Mouse (Mus musculus): ENCODE data around the gene Meis2. TPM values are rescaled to one million over a fixed set of nuclear protein-coding genes. Genes with fewer than 3 reads are reported as not detected.

Gene Meis2
- total and polyA plus RNA-seq, 3 experiments = 3.1 to 9.8 TPM; not detected in 1

- Histone ChIP-seq H3K27ac (ENCODE audit: control insufficient read depth, low read depth, low read length) (no peak overlapping the region), H3K4me1 (ENCODE audit: control insufficient read depth in 1 of 2, insufficient read depth in 2 of 2, low read length in 2 of 2) (no peaks in the 10 kb centered on the region), H3K4me3 (ENCODE audit: control insufficient read depth in 1 of 2, insufficient read depth in 1 of 2, low read depth in 2 of 2, low read length in 2 of 2) (no peak overlapping the region), H3K9me3 (replicated peaks; ENCODE audit: insufficient read depth, low read length) (no peaks in the 10 kb centered on the region), H3K36me3 (ENCODE audit: control insufficient read depth in 1 of 2, insufficient read depth in 2 of 2, low read length in 2 of 2) (no peaks in the 10 kb centered on the region), H3K27me3 (ENCODE audit: control insufficient read depth in 1 of 2, insufficient read depth in 2 of 2, low read length in 2 of 2) (no peaks in the 10 kb centered on the region), H3K79me2 (ENCODE audit: control insufficient read depth, insufficient read depth, low read length, poor library complexity) (peaks cover 4% of the 10 kb centered on the region; the same call in 1 of the 2 replicates), H3K9ac (ENCODE audit: control insufficient read depth, low read depth, low read length, poor library complexity, severe bottlenecking) (no peak overlapping the region)
- TF ChIP-seq POLR2A (IDR thresholded peaks at IDR 0.05; ENCODE audit: control insufficient read depth in 1 of 2, insufficient read depth in 1 of 2, low read depth in 1 of 2, low read length in 2 of 2, poor library complexity in 1 of 2) (no peak), USF1 (IDR thresholded peaks at IDR 0.05; ENCODE audit: low read depth, low read length) (no peak), RCOR1 (IDR thresholded peaks at IDR 0.05; ENCODE audit: low read depth, low read length) (no peak), CHD1 (IDR thresholded peaks at IDR 0.05; ENCODE audit: low read depth, low read length) (no peak), NRF1 (IDR thresholded peaks at IDR 0.05; ENCODE audit: insufficient read depth, low read depth, low read length, poor library complexity, severe bottlenecking) (no peak), EP300 (IDR thresholded peaks at IDR 0.05; ENCODE audit: low read depth in 1 of 2, low read length in 2 of 2) (no peak), MAX (IDR thresholded peaks at IDR 0.05; ENCODE audit: low read length) (no peak), KAT2A (conservative IDR thresholded peaks at IDR 0.05; ENCODE audit: low read depth, low read length) (no peak), RAD21 (IDR thresholded peaks at IDR 0.05; ENCODE audit: low read depth, low read length) (no peak), GABPA (IDR thresholded peaks at IDR 0.05; ENCODE audit: low read depth, low read length) (no peak), TAL1 (IDR thresholded peaks at IDR 0.05; ENCODE audit: low read length) (no peak), POLR2AphosphoS2 (IDR thresholded peaks at IDR 0.05; ENCODE audit: low read length) (no peak), UBTF (IDR thresholded peaks at IDR 0.05; ENCODE audit: borderline replicate concordance, insufficient read depth, low read depth, low read length) (no peak), MAFK (IDR thresholded peaks at IDR 0.05; ENCODE audit: borderline replicate concordance, low read depth, low read length) (no peak)
- DNase-seq (ENCODE audit: low read depth, low spot score) = no peak
Measured at GRCm38 (mm10) chr2:116058511-116058910, 7.1 kb downstream of the Meis2 start.

- Histone ChIP-seq H3K27me3 (ENCODE audit: control insufficient read depth in 1 of 2, insufficient read depth in 2 of 2, low read length in 2 of 2) (no peaks in the 10 kb centered on the region), H3K9me3 (replicated peaks; ENCODE audit: insufficient read depth, low read length) (no peaks in the 10 kb centered on the region)
- TF ChIP-seq ETS1 (IDR thresholded peaks at IDR 0.05; ENCODE audit: low read depth, low read length) = no peak
- no peak for TF ChIP-seq KAT2A (conservative IDR thresholded peaks at IDR 0.05; ENCODE audit: low read depth, low read length)
- no peak for TF ChIP-seq POLR2A (IDR thresholded peaks at IDR 0.05; ENCODE audit: control insufficient read depth in 1 of 2, insufficient read depth in 1 of 2, low read depth in 1 of 2, low read length in 2 of 2, poor library complexity in 1 of 2)
Measured at GRCm38 (mm10) chr2:116056826-116057225, 8.8 kb downstream of the Meis2 start.

More at GRCm38 (mm10) chr2:116056826-116057225, 8.8 kb downstream of the Meis2 start:
- Histone ChIP-seq H3K4me1 (ENCODE audit: control insufficient read depth in 1 of 2, insufficient read depth in 2 of 2, low read length in 2 of 2) (no peaks in the 10 kb centered on the region), H3K27ac (ENCODE audit: control insufficient read depth, low read depth, low read length) (no peak overlapping the region), H3K9ac (ENCODE audit: control insufficient read depth, low read depth, low read length, poor library complexity, severe bottlenecking) (no peak overlapping the region), H3K36me3 (ENCODE audit: control insufficient read depth in 1 of 2, insufficient read depth in 2 of 2, low read length in 2 of 2) (peaks cover 0 to 4% of the 10 kb centered on the region in 2 experiments; a peak in 2 of 4 replicates), H3K4me3 (ENCODE audit: control insufficient read depth in 1 of 2, insufficient read depth in 1 of 2, low read depth in 2 of 2, low read length in 2 of 2) (no peak overlapping the region), H3K79me2 (ENCODE audit: control insufficient read depth, insufficient read depth, low read length, poor library complexity) (no peaks in the 10 kb centered on the region)
- DNase-seq (ENCODE audit: low read depth, low spot score) = no peak

Measured in MEL (cell line).